Mouse (Mus musculus): ENCODE results near the gene Tnnt1.

GRCm38 (mm10) chr7:4460576-4461434, 55.4 kb downstream of the Tnnt1 start, which contains the start of gene Eps8l1:
- TF ChIP-seq POLR2A (IDR thresholded peaks at IDR 0.05; ENCODE audit: borderline replicate concordance, low read depth, low read length), result no peak
- TF ChIP-seq CTCF (IDR thresholded peaks at IDR 0.05; ENCODE audit: low read depth, low read length), result no peak
